Mouse (Mus musculus): Measurements from ENCODE around the gene Zfp865.

Zfp865 gene

DNA sequence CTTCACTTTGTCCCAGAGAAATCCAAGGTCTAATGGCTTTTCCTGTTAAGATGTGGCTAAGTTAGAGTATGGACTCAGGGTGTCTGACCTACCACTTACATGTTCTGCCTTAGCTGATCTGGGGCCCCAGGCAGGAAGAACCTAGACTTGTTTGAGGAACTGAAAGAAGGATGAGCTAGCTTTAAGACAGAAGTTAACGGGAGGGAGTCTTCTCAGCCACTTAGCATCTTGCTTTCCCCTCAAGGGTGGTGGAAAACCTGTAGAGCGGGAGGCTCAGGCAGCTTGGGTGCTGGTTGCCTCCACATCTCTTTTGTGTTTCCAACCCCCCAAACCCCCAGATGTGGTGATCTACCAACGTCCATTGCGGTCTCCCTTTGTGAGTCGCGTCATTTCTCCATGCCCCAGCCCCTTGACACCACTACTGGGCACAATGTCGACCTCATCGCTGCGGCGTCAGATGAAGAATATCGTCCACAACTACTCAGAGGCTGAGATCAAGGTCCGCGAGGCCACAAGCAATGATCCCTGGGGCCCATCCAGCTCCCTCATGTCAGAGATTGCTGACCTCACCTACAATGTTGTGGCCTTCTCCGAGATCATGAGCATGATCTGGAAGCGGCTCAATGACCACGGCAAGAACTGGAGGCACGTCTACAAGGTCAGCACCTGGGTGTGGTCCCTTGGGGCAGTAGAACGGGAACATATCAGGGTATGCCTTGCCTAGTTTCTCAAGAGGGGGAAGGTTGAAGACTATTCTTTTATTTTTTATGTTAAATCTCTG is 63.3 kb downstream of the Zfp865 start:
- peak; percentile 59 to 80 for DNase-seq

DNA sequence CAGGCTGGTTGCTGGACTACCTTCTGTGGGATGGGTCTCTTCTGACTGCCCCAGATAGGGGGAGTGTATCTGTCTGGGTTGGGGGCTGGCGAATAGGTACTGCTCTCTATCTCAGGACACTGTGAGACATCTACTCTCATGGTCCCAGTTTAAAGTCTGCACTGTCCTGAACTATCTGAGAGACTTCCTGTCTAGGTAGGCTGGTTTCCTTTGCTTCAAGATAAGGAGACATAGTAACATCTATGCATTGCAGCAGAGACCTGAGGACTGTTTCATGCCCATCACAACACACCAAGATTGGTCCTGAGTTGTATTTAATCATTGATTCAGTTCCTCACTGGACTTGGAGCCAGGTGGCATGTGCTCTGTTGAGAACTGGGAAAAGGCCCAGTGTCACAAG is 65.3 kb downstream of the Zfp865 start:
- DNase-seq = no peak
